20 mouse cellular contexts compared by ENCODE assay signal in genomic region chr19:14676929-14677328, GRCm38 (mm10).
DNase-seq lines count a peak whose midpoint lies in the region; ATAC-seq and TF ChIP-seq lines count a peak whose summit lies in the region.
"Had no signal": no experiment of that assay in that cellular context is flagged by ENCODE, and none has a peak within 500 bp of the region (broad histone marks: within the 10 kb centered on the region; RNA-seq: fewer than 3 reads in every experiment).

No protein-coding gene starts in this region.

- no peak overlapping the region for H3K4me3 ChIP-seq in MEL (ENCODE audit: control insufficient read depth in 1 of 2, insufficient read depth in 1 of 2, low read depth in 2 of 2, low read length in 2 of 2)
- H3K4me3 ChIP-seq: embryonic facial prominence, embryonic 12.5 days; forebrain, embryonic 15.5 days; heart, adult 2 months; heart, embryonic 12.5 days; hindbrain, embryonic 10.5 days had no signal

- no peak for TF ChIP-seq EP300 in MEL (IDR thresholded peaks at IDR 0.05; ENCODE audit: low read depth in 1 of 2, low read length in 2 of 2)

- no peaks in the 10 kb centered on the region for H3K27me3 ChIP-seq in MEL (ENCODE audit: control insufficient read depth in 1 of 2, insufficient read depth in 2 of 2, low read length in 2 of 2)
- H3K27me3 ChIP-seq: embryonic facial prominence, embryonic 12.5 days; heart, embryonic 12.5 days had no signal

- H3K27ac ChIP-seq in MEL (ENCODE audit: control insufficient read depth, low read depth, low read length) = no peak overlapping the region
- H3K27ac ChIP-seq: embryonic facial prominence, embryonic 12.5 days; forebrain, embryonic 15.5 days; heart, adult 2 months; hindbrain, embryonic 10.5 days; hindbrain, embryonic 14.5 days had no signal

- peak; percentile 92 for ATAC-seq in granulocyte monocyte progenitor cell, adult 5-6 weeks (replicated peaks; ENCODE audit: poor library complexity, severe bottlenecking)
- peak; percentile 75 for ATAC-seq in monocyte, adult 5-6 weeks (replicated peaks; ENCODE audit: insufficient number of reproducible peaks, low FRiP score, low TSS enrichment, poor library complexity, severe bottlenecking)
- ATAC-seq: forebrain, embryonic 15.5 days had no signal

- TF ChIP-seq POLR2A in MEL (IDR thresholded peaks at IDR 0.05; ENCODE audit: control insufficient read depth in 1 of 2, insufficient read depth in 1 of 2, low read depth in 1 of 2, low read length in 2 of 2, poor library complexity in 1 of 2) = no peak

- no peaks in the 10 kb centered on the region for H3K9me3 ChIP-seq in MEL (replicated peaks; ENCODE audit: insufficient read depth, low read length)
- H3K9me3 ChIP-seq: embryonic facial prominence, embryonic 12.5 days; forebrain, embryonic 15.5 days; G1E; heart, embryonic 12.5 days; hindbrain, embryonic 10.5 days had no signal

- no peaks in the 10 kb centered on the region for H3K79me2 ChIP-seq in MEL (ENCODE audit: control insufficient read depth, insufficient read depth, low read length, poor library complexity)

- no peak overlapping the region for H3K9ac ChIP-seq in MEL (ENCODE audit: control insufficient read depth, low read depth, low read length, poor library complexity, severe bottlenecking)
- H3K9ac ChIP-seq: embryonic facial prominence, embryonic 12.5 days; forebrain, embryonic 15.5 days; heart, embryonic 12.5 days; hindbrain, embryonic 14.5 days had no signal

- TF ChIP-seq CTCF in MEL (IDR thresholded peaks at IDR 0.05 in 2 of 3, conservative IDR thresholded peaks at IDR 0.05 in 1 of 3; ENCODE audit: control insufficient read depth in 1 of 3, insufficient read depth in 1 of 3, low read depth in 2 of 3, low read length in 3 of 3, poor library complexity in 1 of 3, severe bottlenecking in 1 of 3) = no peak

- DNase-seq in heart, adult 8-10 months (ENCODE audit: low spot score) = peak; percentile 1
- DNase-seq in heart, adult 18-20 months = no peak
- DNase-seq in MEL (ENCODE audit: low read depth, low spot score) = peak; percentile 40
- no peak for DNase-seq in layer of hippocampus, postnatal 25 days (ENCODE audit: extremely low spot score in 1 of 2, low spot score in 1 of 2)
- no peak for DNase-seq in cerebellum, adult 8-10 months
- no peak for DNase-seq in kidney, postnatal 14 days
- DNase-seq: adrenal gland, adult 2 months; adrenal gland, postnatal 25 days; cerebellum, adult 18-20 months; cerebellum, postnatal 10 days; gastrocnemius, postnatal 36 days; heart, adult 2 months had no signal

- no peak for TF ChIP-seq RAD21 in MEL (IDR thresholded peaks at IDR 0.05; ENCODE audit: low read depth, low read length)

- H3K4me1 ChIP-seq in MEL (ENCODE audit: control insufficient read depth in 1 of 2, insufficient read depth in 2 of 2, low read length in 2 of 2) = no peaks in the 10 kb centered on the region
- H3K4me1 ChIP-seq: embryonic facial prominence, embryonic 12.5 days; heart, embryonic 12.5 days had no signal

- no peaks in the 10 kb centered on the region for H3K36me3 ChIP-seq in MEL (ENCODE audit: control insufficient read depth in 1 of 2, insufficient read depth in 2 of 2, low read length in 2 of 2)
- H3K36me3 ChIP-seq: embryonic facial prominence, embryonic 12.5 days; forebrain, embryonic 15.5 days; G1E; heart, embryonic 12.5 days; hindbrain, embryonic 10.5 days had no signal

TF ChIP-seq in MEL, 35 proteins besides CTCF, POLR2A, EP300 and RAD21:
- TF ChIP-seq MAX (IDR thresholded peaks at IDR 0.05; ENCODE audit: low read length) (0 out of 2 replicates have a peak, but pooled peaks have one; percentile 26), MAZ (IDR thresholded peaks at IDR 0.05; ENCODE audit: low read depth, low read length) (no peak), MYC (IDR thresholded peaks at IDR 0.05; ENCODE audit: low read depth, low read length) (0 out of 2 replicates have a peak, but pooled peaks have one; percentile 59)

Comparison
In these comparisons a context has a peak if more than half of its experiments do, and no peak if none do; other contexts are left out.
1. DNase-seq: peak in heart, adult 8-10 months (single experiment) and MEL (single experiment); none in heart, adult 18-20 months (0 of 2), layer of hippocampus, postnatal 25 days (0 of 2), cerebellum, adult 8-10 months (single experiment) and kidney, postnatal 14 days (single experiment).